Mouse (Mus musculus): ENCODE measurements around the gene Dnase1l2.

Gene Dnase1l2

GRCm38 (mm10) chr17:24437016-24437415, 5.9 kb downstream of the Dnase1l2 start:
- CTCF ChIA-PET, result interaction anchor here (0.6 to 1.2 kb wide), 3 partner anchors 15 to 286 kb away, joined by 3 to 16 read pairs (median 3); no protein-coding TSS in a partner anchor

- CTCF ChIA-PET, result interaction anchor here (0.6 to 0.7 kb wide), 3 partner anchors 283 to 1457 kb away, joined by 4 to 12 read pairs (median 10); no protein-coding TSS in a partner anchor
Observed at GRCm38 (mm10) chr17:24429201-24429983, 13.5 kb downstream of the Dnase1l2 start.

GRCm38 (mm10) chr17:24427170-24427557, 15.7 kb downstream of the Dnase1l2 start:
- CTCF ChIA-PET, result interaction anchor here (0.5 kb wide), 1 partner anchor 8 kb away, joined by 5 read pairs; no protein-coding TSS in a partner anchor

GRCm38 (mm10) chr17:24426471-24427169, 16.3 kb downstream of the Dnase1l2 start, which contains the start of gene Eci1:
Eci1 (plus strand) TSS chr17:24426641.
- CTCF ChIA-PET, result interaction anchor here (0.5 kb wide), 1 partner anchor 7 kb away, joined by 5 read pairs; no protein-coding TSS in a partner anchor

DNA sequence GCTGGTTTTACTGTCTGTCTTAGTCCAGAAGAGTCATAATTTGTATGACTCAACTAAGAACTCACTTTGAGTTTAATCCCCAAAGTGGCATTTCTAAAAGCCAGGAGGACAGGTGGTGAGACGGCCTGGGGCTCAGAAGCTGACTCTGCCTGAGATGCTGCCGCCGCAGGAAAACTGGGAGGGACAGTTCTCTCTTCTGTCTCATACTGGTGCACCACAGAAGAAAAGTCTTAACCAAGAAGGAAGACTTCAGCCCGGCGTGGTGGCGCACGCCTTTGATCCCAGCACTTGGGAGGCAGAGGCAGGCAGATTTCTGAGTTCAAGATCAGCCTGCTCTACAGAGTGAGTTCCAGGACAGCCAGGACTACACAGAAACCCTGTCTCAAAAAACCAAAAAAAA, 17.0 kb downstream of the Dnase1l2 start:
- CTCF ChIA-PET, result no interaction called here

DNA sequence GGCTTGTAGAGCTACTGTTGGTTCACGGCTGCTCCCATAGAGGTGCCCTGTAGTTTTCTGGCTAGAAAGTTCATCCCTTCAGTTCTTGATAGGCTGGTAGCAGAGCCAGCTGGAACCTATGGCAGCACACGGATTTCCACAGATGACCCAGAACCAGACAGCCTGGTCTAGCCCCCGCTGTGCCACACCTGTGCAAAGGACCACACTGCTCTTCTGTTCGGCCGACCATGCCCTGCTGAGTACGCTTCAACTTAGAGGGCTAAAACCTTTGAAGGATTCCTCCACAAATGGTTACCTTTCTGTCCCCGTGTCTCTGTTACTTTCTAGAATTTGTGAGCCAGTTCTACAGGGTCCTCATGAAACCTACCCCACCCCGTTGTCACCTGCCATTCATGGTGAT, 17.6 kb downstream of the Dnase1l2 start:
- CTCF ChIA-PET, result interaction anchor here (0.6 kb wide), 1 partner anchor 213 kb away, joined by 3 read pairs; no protein-coding TSS in a partner anchor

- CTCF ChIA-PET, result no interaction called here
Observed at GRCm38 (mm10) chr17:24424489-24424888, 18.4 kb downstream of the Dnase1l2 start.

DNA sequence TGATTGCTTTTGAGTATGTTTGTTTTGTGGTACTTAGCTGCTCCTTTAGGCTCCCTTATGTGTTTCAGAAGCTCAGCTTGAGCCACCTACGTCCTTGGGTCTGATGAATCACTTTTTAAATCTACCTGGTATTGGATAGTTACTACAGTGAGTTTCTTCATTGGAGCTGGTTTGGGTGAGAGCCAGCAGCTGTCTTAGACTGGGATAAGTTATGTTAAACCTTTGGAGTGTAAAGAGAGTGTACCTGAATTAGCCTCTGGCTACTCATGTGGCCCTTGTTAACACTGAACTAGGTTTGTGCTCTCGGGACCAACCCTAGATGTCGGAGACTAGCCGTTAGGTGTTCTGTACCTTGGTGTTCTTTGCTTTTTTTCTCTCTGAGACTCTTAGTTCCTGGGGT, 19.8 kb downstream of the Dnase1l2 start:
- CTCF ChIA-PET, result no interaction called here

GRCm38 (mm10) chr17:24416051-24416652, 26.8 kb downstream of the Dnase1l2 start:
- CTCF ChIA-PET, result interaction anchor here (1.2 kb wide), 1 partner anchor 22 kb away, joined by 3 read pairs; no protein-coding TSS in a partner anchor

GRCm38 (mm10) chr17:24415011-24415410, 27.9 kb downstream of the Dnase1l2 start:
- CTCF ChIA-PET, result no interaction called here

- CTCF ChIA-PET, result no interaction called here
Observed at GRCm38 (mm10) chr17:24414230-24414976, 28.5 kb downstream of the Dnase1l2 start, which contains the start of gene Rnps1. Rnps1 (plus strand) TSS chr17:24414565.

- CTCF ChIA-PET, result interaction anchor here (0.6 to 0.7 kb wide), 2 partner anchors 14 to 60 kb away, joined by 3 to 4 read pairs; no protein-coding TSS in a partner anchor
Observed at GRCm38 (mm10) chr17:24413557-24414211, 29.2 kb downstream of the Dnase1l2 start.

GRCm38 (mm10) chr17:24407116-24407803, 35.6 kb downstream of the Dnase1l2 start:
- CTCF ChIA-PET, result no interaction called here

- CTCF ChIA-PET, result no interaction called here
Observed at GRCm38 (mm10) chr17:24402371-24402770, 40.5 kb downstream of the Dnase1l2 start.

- CTCF ChIA-PET, result no interaction called here
Observed at GRCm38 (mm10) chr17:24394456-24394855, 48.4 kb downstream of the Dnase1l2 start.

GRCm38 (mm10) chr17:24393527-24393926, 49.4 kb downstream of the Dnase1l2 start:
- CTCF ChIA-PET, result no interaction called here

DNA sequence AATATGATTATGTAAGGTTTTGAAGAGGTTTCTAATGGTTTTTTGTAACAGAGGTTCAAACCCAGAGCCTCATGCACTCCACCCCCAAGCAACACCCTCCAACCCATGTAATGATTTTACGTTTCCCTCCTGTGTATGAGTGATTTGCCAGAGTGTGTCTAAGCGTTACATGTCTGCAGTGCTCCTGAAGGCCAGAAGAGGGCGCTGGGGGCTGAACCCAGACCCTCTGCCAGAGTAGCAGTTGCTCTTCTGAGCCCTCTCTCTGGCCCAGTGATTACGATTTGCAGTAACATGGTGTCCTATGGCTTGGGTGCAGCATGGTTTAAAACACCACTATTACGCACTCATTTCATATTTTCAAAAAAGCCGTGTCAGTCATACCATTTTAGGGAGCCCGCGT, 51.8 kb downstream of the Dnase1l2 start:
- CTCF ChIA-PET, result no interaction called here

All from spleen, embryonic (tissue).